Mouse (Mus musculus) c-Kit-negative CD71-positive TER-119-positive erythroid progenitor cells, embryonic 14.5 days (primary cell): Measurements from ENCODE around the gene Satl1.
"Not testable (repeated sequence)": the region's sequence is repeated elsewhere in the genome, so short reads cannot be mapped to it uniquely, and the experiment has no call there.

Experiments used
- DNase-seq: peaks from one replicate; pipeline ENCODE4 v3.0.0-alpha.2; 2013; ENCODE audit warnings: low read depth, low spot score

Gene Satl1

DNA sequence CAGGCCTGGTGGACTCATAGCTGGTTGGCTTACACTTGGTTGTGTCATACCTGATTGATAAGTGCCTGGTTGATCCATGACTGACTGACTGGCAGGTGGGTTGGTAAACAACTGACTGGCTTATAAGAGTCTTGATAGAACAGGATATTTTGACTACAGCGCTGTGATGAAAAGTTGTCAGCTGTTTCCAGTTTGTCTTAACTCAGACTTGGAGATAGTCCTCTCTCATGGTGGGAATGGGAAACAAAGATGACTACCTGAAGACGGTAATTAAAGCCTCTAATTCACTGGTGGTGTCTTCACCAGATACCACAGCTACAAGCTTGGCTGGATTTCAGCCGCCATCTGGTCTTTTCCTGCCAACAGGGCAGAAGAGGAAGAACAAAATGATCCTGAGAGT, at the start of gene Satl1:
Gene Satl1, minus strand, starts transcription at position 101 of the 400 bp plus-strand sequence.
- DNase-seq = no peak

DNA sequence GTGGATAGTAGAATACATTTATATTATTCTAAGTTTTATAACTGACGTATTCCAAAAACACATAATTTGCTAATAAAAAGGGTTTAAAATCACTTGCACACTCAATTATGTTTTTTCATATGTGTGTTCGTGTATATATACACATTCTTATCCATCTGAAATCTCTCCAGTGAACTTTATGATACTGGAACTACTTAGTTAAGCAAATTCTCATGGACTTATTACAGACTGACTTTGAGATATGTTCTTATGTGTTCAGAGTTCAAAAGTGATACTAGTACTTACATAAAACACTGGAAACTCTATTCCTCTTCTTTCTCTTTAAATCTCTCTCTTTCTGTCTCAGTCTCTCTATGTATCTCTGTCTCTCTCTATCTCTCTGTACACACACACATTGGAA, 31.5 kb upstream of the Satl1 start:
- no peak for DNase-seq

DNA sequence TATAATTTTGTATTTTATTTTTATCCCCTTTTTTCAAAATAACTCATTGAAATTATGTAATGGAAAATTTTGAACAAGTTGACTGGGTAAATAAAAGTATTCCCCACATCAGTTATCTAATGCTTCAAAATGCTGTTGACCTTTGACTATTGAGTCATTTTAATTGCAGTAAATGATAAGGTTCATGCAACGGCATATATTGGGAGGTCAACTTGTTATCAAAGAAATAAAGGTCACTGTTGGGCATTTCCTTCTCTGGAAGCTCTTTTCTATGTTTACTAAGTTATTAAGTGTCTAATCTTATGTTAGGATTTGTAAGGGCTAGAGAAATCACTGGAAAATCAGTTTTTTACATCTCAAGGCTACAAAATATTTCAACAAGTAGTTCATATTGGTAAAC, 31.0 kb upstream of the Satl1 start:
- no peak for DNase-seq

DNA sequence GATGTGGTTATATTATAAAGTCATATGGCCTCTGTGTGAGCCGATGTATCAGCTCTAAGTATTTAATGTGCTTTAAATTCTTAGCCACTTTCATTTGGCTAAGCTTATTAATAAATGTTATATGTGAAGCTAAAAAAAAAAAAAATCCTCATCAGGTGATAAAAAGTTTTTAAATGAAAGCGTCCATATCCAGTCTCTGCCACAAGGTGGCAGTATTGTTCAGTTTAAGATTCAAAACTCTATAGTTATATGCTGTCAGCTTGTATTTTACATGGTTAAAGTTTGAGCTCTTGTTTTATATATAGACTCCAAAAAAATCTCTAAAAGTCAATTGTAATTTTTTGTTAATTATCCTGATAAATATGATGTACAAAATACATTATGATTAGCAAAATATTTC, 16.4 kb upstream of the Satl1 start:
- DNase-seq = not testable (repeated sequence)

DNA sequence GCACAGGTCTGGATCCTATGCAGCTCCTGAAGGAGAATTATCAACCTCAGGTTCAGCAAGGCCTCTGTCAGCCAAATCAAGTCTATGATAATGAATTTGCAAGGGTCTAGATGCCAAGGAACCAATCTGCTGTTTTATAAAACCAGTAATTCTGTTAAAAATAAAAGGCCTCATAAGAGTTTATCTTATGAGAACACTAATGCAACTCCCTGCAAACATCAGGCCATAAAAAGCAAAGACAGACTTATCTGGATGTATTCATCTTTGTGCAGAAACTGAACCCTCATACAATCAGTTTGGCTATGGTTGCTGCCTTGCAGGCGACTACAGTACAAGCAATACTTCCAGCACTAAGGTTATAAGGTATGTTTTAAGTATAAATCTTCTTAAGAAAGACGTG, 5.7 kb upstream of the Satl1 start:
- no peak for DNase-seq

DNA sequence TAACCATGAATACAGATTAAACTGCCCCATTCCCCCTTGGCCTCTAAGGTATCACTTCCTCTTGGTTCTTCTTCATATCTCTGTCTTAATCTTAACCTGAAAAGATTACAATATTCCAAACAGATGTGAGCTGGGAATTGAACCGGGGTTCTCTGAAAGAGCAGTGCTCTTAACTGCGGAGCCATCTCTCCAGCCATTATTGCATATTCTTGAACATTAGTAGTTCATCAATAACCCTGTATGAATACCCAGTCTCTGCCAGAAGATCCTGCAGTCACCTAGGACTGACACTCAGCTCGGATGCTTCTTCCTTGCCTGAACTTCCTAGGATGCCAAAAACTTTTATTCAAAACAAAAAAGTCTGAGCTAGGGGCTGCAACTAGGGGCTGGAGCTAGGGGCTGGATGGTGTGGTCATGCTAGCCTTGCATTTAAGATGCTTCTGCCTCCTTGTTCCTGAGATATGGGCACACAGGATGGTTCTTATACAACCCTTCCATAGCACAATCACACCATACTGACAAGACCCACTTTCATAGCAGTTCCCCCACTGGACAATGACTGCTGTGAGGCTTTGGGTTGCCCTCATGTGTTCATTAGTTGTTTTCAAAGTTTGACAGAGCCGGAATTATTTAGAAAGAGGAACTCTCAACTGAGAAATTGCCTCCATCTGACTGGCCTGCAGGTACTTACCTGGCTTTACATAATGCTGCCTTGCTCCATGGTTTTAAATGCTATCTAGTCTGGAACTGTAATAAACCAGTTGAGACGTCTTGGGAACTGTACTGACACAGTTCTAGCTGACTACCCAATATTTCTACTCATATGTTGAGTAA, 35.8 kb downstream of the Satl1 start:
- peak; percentile 9 for DNase-seq

DNA sequence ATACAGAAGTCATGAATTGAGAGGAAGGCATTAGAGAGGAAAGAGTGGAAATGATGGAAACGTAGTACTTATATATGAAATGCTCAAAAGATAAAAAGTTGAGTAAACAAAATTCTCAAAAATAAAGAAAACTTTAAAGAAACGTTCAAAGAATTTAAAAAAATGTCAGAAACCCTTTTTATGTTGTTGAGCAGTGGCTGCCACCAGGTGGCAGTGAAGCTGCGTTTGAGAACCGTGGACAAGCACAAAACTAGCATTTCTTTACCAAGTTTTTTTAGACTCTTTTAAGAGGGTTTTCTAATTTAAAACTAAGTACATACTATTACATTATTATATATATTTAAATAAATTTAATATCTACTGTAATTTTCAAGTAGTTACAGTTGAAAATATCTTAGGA, 38.2 kb downstream of the Satl1 start:
- DNase-seq = no peak

DNA sequence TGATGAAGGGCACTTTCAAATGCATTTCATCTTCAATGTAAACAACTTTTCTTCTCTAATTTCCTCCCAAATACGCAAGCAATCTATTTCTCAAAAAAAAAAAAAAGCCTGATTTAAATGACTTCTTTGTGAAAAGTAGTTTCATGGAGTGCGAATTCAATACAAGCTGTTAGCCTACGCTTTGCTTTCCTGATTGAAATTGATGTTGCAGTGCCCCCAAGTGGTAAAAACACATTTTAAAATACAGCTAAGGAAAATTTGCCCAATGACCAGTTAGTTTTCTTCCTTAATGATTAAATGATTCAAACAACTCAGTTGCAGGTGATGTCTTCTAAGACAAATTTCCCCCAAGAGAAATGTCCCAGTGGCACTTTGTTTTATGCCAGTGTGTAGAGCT, 58.2 kb downstream of the Satl1 start:
- DNase-seq = no peak

DNA sequence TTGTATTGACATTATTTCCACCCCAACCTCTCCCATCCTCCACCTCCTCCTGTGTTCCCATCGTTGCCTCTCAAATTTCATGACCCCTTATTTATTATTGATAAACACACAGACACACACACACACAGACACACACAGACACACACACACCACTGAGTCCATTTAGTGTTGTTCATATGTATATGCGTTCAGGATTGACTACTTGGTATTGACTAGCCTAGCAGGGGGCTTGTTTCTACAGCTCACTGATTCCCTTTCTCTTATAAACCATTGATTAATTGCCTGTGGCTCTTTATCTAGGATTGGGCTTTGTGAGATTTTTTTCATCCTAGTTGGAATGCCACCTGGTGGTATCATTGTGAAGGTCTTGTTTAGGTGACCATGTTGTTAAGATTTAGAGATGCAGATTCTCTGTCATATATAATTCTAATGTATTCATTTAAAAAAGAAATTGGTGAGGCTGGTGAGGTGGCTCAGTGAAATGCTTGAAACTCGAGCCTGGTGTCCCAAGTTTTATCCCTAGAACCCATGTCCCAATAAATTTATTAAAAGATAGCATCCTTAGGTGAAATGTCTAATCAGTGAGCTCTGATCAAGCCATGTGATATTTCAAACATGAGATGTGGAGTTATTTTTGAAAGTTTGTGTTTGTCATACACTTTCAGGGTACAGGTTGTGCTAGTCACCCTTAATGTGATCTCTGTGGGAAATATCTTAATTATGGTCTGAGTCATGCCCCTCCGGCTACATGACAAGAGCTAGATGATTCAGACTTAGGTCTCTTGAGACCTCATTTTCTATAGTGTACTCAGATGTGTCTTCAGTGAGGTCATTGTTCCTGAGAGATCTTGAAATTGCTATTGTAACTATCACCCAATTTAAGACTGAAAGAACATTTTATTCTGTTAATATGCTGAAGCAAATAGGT, 58.8 kb downstream of the Satl1 start:
- DNase-seq = no peak

DNA sequence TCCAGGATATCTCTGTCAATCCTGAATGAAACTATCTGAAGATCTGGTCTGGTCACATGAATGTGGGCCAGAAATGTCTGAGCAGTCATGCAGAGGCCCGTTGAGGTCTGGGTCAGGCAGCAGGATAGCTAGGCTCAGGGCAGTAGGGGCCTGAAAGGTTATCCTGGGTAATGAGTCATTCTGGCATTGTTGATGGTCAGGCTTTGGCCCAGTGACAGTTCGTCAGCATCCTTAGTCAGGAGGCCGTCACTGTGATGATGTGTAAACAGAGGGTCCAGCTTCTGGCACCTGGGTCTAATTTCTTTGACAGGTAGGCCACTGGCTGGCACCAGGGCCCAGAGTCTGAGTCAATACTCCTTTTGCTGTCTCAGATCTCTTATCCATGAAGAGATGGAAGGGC, 67.1 kb downstream of the Satl1 start:
- no peak for DNase-seq
